Mouse (Mus musculus) heart, embryonic 16.5 days (tissue): Measurements from ENCODE around the gene Cntfr. TPM values are rescaled to one million over a fixed set of nuclear protein-coding genes. Genes with fewer than 3 reads are reported as not detected.

Experiments
- ATAC-seq: fragments of 200-750 bp; cut with Nextera tagmentation; replicated peaks from 2 replicates; pipeline ENCODE4 v1.8.0; 2017; ENCODE audit warnings: moderate number of reproducible peaks; ENCODE audit not compliant: insufficient read depth, low FRiP score; ENCODE audit errors: extremely low read depth
- H3K27ac ChIP-seq: fragments of 300-500 bp; sonication (generic); 2 replicates; pipeline ENCODE4 v1.5.1; 2014; ENCODE audit warnings: mild to moderate bottlenecking, low read length, control low read depth, moderate library complexity
- H3K27me3 ChIP-seq: fragments of 300-500 bp; sonication (generic); 2 replicates; pipeline ENCODE4 v1.6.1; 2014; ENCODE audit warnings: low read length, mixed read lengths; ENCODE audit not compliant: control insufficient read depth, insufficient read depth
- H3K36me3 ChIP-seq: fragments of 300-500 bp; sonication (generic); 2 replicates; pipeline ENCODE4 v1.6.1; 2014; ENCODE audit not compliant: control insufficient read depth, insufficient read depth
- H3K4me1 ChIP-seq: fragments of 300-500 bp; sonication (generic); 2 replicates; pipeline ENCODE4 v1.6.1; 2014; ENCODE audit warnings: low read length, mixed read lengths; ENCODE audit not compliant: control insufficient read depth, insufficient read depth
- H3K4me2 ChIP-seq: fragments of 300-500 bp; sonication (generic); 2 replicates; pipeline ENCODE4 v1.6.1; 2014; ENCODE audit warnings: low read depth, mild to moderate bottlenecking, control low read depth, low read length
- H3K4me3 ChIP-seq: fragments of 300-500 bp; sonication (generic); 2 replicates; pipeline ENCODE4 v1.5.1; 2014; ENCODE audit warnings: mild to moderate bottlenecking, control low read depth, low read length
- H3K9ac ChIP-seq: fragments of 300-500 bp; sonication (generic); 2 replicates; pipeline ENCODE4 v1.6.1; 2014; ENCODE audit warnings: low read length, control low read depth
- H3K9me3 ChIP-seq: fragments of 300-500 bp; sonication (generic); replicated peaks from 2 replicates; pipeline ENCODE4 v1.6.1; 2016; ENCODE audit warnings: low read length; ENCODE audit not compliant: control insufficient read depth
- WGBS: fragments of 180-500 bp; shearing (Covaris S2); extraction: QIAGEN DNeasy Blood & Tissue Kit; methylation state at CpG from one replicate; pipeline ENCODE4 v1.1.7; 2014; 5-methylcytosine and 5-hydroxymethylcytosine counted together
- polyA plus RNA-seq: library from polyadenylated mRNA; unstranded; fragments of >200 nt; fragmentation: Nextera tagmentation; extraction: Ambion mirVana; gene quantifications from 2 replicates; pipeline ENCODE4 v1.2.1, GENCODE M21; 2015

The Cntfr gene
- polyA plus RNA-seq, 1 experiment from 2014 or later = 1.5 TPM

DNA sequence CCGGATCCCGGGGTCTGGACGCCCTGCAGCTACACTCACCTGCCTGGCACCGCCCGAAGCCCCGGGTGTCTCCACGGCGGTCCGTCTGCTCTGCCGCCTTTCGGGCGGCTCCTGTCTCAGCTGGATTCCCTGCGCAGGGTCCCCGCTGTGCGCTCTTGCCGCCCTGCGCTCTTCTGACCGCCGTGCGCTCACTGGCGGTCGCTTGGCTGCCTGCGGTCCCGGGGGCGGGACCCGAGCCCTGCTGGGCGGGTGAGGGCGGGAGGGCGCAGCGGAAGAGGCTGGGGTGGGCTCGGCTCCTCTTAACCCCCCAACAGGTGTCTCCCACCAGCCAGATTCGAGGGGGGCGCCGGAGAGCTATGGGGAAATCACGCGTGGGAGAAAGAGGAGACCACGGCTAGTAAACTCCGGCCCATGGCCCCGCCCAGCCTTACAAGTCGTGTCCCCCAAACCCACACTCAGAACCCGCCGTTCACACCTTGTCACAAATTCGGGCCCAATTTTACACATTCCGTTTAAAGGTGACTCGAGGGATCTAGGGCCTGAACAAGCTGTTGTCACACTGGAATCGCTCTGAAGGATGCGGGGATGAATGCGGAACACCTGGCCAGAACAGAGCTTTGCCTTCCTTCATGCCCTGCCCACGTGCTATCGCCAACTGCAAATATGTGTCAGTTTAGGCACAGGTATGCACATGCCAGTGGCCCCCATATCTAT, 34.3 kb upstream of the Cntfr start, which contains the start of gene Arid3c:
Arid3c (minus strand) TSS at position 91 of the 714 bp plus-strand sequence.
- H3K4me2 ChIP-seq = peak within 1 kb of the TSS; percentile 66
- no peaks in the 10 kb centered on the region for H3K36me3 ChIP-seq
- H3K27me3 ChIP-seq = peaks cover 64% of the 10 kb centered on the region
- H3K9me3 ChIP-seq = no peaks in the 10 kb centered on the region
- H3K27ac ChIP-seq = no peak within 1 kb of the TSS
- no peak; the same call in 1 of the 2 replicates for ATAC-seq
- H3K4me3 ChIP-seq = peak within 1 kb of the TSS; percentile 47
- no peak within 1 kb of the TSS for H3K9ac ChIP-seq
- 2% methylated on average over 50 of the region's 50 CpGs for WGBS
- H3K4me1 ChIP-seq = 0 out of 2 replicates have a peak, but pooled peaks cover 5% of the 10 kb centered on the region

- WGBS = 17% methylated on average over 20 of the region's 20 CpGs
- ATAC-seq = no peak
- Histone ChIP-seq H3K4me1 (peaks cover 12% of the 10 kb centered on the region; the same call in 1 of the 2 replicates), H3K27me3 (peaks cover 74% of the 10 kb centered on the region), H3K4me2 (no peak overlapping the region), H3K9ac (no peak overlapping the region), H3K9me3 (no peaks in the 10 kb centered on the region), H3K36me3 (no peaks in the 10 kb centered on the region), H3K4me3 (no peak overlapping the region), H3K27ac (no peak overlapping the region)
Observed at GRCm38 (mm10) chr4:41726826-41727621, 30.1 kb upstream of the Cntfr start.

GRCm38 (mm10) chr4:41722918-41723351, 26.0 kb upstream of the Cntfr start, which contains the start of gene Dctn3:
TSS of gene Dctn3 (minus strand) at chr4:41723170.
- Histone ChIP-seq H3K27me3 (peaks cover 43% of the 10 kb centered on the region), H3K4me1 (peaks cover 12% of the 10 kb centered on the region; the same call in 1 of the 2 replicates), H3K4me2 (peak within 1 kb of the TSS; percentile 89), H3K4me3 (peak within 1 kb of the TSS; percentile 91), H3K27ac (no peak within 1 kb of the TSS), H3K36me3 (peaks cover 14% of the 10 kb centered on the region), H3K9ac (peak within 1 kb of the TSS; percentile 90), H3K9me3 (no peaks in the 10 kb centered on the region)
- ATAC-seq = peak; percentile 96
- WGBS = under 1% methylated on average over 27 of the region's 27 CpGs

DNA sequence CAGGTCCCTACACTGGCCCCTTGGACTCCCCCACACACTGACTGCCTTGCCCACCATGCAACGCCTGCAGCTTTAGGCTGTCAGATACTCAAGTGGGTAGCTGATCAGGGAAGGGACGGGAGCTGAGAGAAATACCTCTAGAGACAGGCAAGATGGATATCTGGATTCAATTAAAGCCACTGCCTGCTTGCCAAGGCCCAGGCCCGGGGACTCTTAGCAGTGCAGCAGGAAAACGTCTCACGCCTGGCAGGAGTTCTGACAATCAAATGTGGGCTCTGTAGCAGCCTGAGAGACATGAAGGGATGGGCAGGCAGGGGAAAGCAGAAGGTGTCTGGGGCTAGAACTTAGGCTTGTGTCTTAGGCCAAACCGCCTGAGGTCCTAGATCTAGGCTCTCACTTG, 19.9 kb upstream of the Cntfr start:
- peaks cover 14% of the 10 kb centered on the region for H3K36me3 ChIP-seq
- H3K4me2 ChIP-seq = no peak overlapping the region
- no peak overlapping the region for H3K27ac ChIP-seq
- H3K9me3 ChIP-seq = no peaks in the 10 kb centered on the region
- ATAC-seq = no peak
- H3K4me3 ChIP-seq = no peak overlapping the region
- H3K27me3 ChIP-seq = no peaks in the 10 kb centered on the region
- 57% methylated on average over 6 of the region's 6 CpGs for WGBS
- peaks cover 18% of the 10 kb centered on the region for H3K4me1 ChIP-seq
- H3K9ac ChIP-seq = no peak overlapping the region

GRCm38 (mm10) chr4:41715596-41715995, 18.7 kb upstream of the Cntfr start:
- Histone ChIP-seq H3K27me3 (no peaks in the 10 kb centered on the region), H3K9ac (no peak overlapping the region), H3K4me3 (no peak overlapping the region), H3K4me2 (no peak overlapping the region), H3K4me1 (peaks cover 19% of the 10 kb centered on the region), H3K27ac (no peak overlapping the region), H3K9me3 (no peaks in the 10 kb centered on the region), H3K36me3 (peaks cover 14% of the 10 kb centered on the region)
- ATAC-seq = no peak
- 87% methylated on average over 5 of the region's 5 CpGs for WGBS

GRCm38 (mm10) chr4:41715082-41715481, 18.2 kb upstream of the Cntfr start:
- Histone ChIP-seq H3K4me2 (no peak overlapping the region), H3K27ac (no peak overlapping the region), H3K36me3 (peaks cover 14% of the 10 kb centered on the region), H3K27me3 (no peaks in the 10 kb centered on the region), H3K4me1 (peaks cover 19% of the 10 kb centered on the region), H3K9ac (no peak overlapping the region), H3K4me3 (no peak overlapping the region), H3K9me3 (no peaks in the 10 kb centered on the region)
- 63% methylated on average over 8 of the region's 8 CpGs for WGBS
- ATAC-seq = no peak

DNA sequence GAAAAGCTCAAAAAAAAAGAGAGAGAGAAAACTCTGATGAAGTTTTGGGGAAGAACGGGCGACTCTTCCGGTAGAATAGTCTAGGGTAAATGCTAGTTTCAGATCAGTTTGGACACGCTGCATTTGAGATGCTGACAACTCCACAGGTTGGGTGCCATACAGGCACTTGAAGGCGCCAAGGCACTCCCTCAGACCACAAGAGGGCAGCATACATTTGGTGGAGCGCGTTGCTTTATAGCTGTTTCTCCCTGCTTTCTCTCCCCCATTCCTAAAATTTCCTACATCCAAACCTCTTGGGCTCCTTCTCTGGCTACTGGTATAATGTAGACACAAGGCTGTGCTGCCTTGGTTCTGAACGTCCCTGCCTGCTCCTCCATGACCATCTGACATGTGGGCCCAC, 17.4 kb upstream of the Cntfr start:
- Histone ChIP-seq H3K36me3 (peaks cover 10% of the 10 kb centered on the region), H3K27ac (no peak overlapping the region)

GRCm38 (mm10) chr4:41713197-41714067, 16.5 kb upstream of the Cntfr start, which contains the start of gene Rpp25l:
TSS of gene Rpp25l (minus strand) at chr4:41713534.
- Histone ChIP-seq H3K4me1 (peaks cover 19% of the 10 kb centered on the region), H3K27me3 (no peaks in the 10 kb centered on the region), H3K27ac (peak within 1 kb of the TSS; percentile 75), H3K36me3 (peaks cover 4% of the 10 kb centered on the region; the same call in 1 of the 2 replicates), H3K9me3 (no peaks in the 10 kb centered on the region), H3K4me3 (peak within 1 kb of the TSS; percentile 88), H3K4me2 (peak within 1 kb of the TSS; percentile 81), H3K9ac (peak within 1 kb of the TSS; percentile 98)
- ATAC-seq = peak; percentile 75
- WGBS = under 1% methylated on average over 61 of the region's 61 CpGs

More for the DNA sequence above, 17.4 kb upstream of the Cntfr start:
- ATAC-seq = 0 out of 2 replicates have a peak, but pooled peaks have one; percentile 34
- Histone ChIP-seq H3K4me1 (peaks cover 19% of the 10 kb centered on the region), H3K4me3 (peak overlapping the region; percentile 88), H3K9me3 (no peaks in the 10 kb centered on the region), H3K4me2 (peak overlapping the region; percentile 81), H3K27me3 (no peaks in the 10 kb centered on the region), H3K9ac (no peak overlapping the region)
- WGBS = 15% methylated on average over 8 of the region's 8 CpGs
